Mouse (Mus musculus) adrenal gland, postnatal 4 days (tissue): ENCODE measurements around the gene Ppp5c. TPM values are rescaled to one million over a fixed set of nuclear protein-coding genes. Genes with fewer than 3 reads are reported as not detected.

ENCODE experiments used
- DNase-seq, 2 experiments: peaks; one replicate each; pipeline ENCODE4 v3.0.0; 2021 to 2022; ENCODE audit warnings: low spot score in 2 of 2, mixed read lengths in 2 of 2
- total RNA-seq, 2 experiments: library from RNA; stranded (reverse); gene quantifications; 2 replicates each; pipeline ENCODE4 v1.2.3; 2021

The Ppp5c gene
- total RNA-seq, 2 experiments from 2014 or later, result 91.5 to 102 TPM

DNA sequence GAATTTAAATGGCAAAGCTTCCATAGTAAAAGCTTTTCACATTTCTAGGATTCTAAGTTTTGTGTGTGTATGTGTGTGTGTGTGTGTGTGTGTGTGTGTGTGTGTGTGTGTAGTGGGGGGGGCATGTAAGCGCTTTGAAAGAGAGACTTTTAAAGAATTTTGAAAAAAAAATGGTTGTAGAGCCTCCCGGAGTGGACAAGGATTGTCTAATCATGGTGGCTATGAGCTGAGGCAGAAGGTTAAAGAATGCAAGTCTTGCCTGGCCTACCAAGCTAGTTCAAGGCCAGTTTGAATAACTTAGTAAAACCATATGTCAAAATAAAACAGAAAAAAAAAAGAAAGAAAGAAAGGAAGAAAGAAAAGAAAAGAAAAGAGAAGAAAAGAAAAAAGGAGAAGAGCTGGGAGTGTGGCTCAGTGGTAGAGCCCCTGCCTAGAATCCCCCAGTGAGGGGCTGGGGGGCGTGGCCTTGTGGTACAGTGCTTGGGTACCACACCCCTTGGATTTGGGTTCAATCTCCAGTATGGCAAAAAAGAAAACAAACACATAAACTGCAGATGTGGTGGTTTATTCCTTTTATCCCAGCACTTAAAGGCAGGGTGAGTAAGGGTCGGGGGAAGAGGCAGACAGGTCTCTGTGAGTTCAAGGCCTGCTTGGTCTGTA is 27.7 kb upstream of the Ppp5c start:
- no peak for DNase-seq

DNA sequence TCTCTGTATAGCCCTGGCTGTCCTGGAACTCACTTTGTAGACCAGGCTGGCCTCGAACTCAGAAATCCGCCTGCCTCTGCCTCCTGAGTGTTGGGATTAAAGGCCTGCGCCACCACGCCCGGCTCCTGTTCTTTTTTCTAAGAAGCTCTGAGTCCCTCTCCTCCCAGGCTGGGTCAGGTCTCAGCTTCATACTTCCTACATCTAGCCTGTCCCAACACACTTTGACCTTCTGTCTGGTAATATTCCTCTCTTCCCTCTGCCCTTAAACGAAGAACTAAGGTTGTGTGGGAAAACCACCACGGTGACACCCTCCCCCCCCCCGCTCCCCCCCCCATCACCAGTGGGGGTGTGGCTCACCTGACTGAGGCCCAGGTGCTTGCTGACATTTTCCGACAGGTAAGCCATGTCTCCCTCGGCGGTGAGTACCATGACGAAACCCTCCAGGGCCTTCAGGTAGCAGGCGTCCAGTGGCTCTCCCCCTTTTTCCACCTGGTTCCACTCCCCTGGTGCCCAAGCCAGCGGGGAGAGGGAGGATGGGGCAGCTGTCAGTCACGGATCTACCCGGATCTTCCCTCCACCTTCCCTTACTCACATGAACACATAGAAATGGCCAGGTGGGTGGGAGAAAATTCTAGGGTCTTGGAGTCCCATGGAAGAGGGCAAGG is 26.7 kb upstream of the Ppp5c start:
- no peak for DNase-seq

DNA sequence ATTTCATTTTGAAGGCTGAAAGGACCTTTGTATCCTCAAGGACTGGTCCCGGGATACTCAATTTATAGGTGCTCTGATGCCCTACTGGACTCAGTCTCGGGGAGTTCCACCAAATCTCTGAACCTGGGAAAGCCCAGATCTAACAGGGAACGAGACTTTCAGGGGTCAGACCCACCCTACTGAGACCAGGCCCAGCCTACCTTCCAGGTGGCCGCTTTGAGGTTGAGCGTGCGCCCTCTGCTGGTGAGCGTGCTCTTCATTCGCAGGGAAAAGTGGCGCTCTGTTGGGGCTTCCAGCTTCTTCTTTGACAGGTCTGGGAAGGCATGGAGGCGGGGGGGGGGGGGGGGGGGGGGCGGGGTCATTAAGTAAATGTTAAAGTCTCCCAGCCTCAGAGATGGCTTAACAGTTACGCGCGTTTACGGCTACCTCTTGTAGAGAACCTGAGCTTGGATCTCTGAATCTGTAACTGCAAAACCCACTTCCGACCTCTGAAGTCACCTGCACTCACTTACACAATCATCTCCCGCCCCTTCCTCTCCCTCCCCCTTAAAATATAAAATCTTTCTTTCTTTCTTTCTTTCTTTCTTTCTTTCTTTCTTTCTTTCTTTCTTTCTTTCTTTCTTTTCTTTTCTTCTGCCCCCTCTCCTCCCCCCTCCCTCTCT is 23.3 kb upstream of the Ppp5c start:
- DNase-seq, result no peak

DNA sequence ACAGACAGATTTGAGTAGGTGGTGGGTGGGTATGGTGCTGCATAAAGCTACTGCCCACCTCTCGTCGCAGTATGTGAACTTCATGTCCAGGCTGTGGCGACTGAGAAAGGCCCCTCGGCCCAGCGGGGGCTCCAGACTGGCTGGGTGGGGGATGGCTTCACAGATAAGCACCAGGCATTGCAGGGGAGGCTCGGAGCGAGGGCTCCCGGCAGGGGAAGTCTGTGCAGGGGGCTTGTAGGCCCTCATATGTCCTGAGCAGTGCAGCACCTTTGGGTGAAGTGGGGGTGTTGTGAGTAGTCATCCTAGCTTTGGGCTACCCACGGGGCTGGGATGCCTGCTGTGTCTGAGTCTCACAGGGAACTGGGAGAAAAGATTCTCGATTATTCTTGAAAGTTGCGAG is 22.8 kb upstream of the Ppp5c start:
- DNase-seq, result no peak

DNA sequence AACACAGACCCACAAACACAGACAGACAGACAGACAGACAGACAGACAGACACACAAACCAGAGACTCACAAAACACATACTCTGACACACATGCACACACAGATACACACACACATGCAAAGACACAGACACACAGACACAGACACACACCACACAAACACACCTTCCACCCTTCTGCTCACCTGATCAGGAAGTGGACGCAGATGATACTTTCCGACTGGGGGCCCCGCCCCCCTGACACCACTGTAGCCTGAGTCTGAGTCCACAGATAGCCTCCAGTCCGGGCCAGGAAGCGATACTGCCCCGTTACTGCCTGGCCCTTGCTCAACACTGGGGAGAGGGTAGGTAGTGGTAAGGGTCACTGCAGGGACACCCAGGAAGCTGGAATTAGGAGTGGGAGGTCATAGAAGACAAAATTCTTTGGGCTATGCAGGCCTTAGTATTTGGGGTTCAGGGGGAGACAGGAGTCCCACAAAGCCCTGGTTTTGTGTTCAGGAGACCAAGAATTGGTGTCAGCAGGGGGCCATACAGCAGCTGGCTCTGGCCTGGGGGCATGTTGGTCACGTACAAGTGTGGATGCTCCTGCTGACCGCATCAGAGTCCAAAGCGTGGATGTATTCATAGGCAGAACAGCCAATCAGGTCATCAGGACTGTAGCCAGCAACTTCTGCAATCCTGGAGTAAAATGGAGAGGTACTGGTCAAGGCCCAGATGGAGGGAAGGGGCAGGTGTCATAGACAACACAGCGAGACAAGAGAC is 20.9 kb upstream of the Ppp5c start:
- no peak for DNase-seq

GRCm38 (mm10) chr7:17047041-17047682 is 19.4 kb upstream of the Ppp5c start:
- DNase-seq, result no peak

DNA sequence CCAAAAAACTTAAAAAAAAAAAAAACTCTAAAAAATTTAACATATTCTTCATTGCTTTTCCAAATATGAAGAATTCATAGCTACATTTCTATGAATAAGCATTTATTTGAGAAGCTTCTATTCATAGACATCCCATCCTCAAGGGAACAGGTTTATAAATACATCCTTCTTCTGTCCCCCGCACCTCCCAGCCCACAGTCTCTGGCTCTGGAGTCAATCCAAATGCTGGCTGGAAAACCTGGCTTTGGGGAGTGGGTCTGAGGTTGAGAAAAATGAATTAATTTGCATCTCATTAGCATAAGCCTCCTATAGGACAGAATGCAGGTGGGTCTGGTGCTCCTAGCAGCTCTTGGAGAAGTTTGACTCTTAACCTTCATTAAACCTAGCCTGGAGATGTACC is 18.0 kb upstream of the Ppp5c start:
- no peak for DNase-seq

DNA sequence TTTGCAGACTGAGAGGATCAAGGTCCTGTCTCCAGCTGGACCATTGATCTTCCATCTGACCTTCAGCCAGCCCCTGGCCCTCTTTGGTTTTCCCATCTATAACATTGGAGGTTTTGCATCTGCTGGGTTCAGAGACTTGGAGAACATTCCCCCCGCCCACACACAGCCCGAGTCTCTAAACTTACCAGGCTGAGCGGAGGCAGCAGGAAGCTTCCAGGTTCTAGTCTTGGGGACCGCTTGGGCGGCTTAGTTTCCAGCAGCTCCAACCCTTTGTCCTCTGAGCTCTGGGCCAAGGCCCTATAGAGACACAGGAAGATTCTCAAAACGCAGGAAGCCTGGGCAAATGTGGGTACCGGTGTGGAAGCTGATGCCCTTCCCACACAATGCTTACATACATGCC is 11.6 kb upstream of the Ppp5c start:
- DNase-seq, result no peak

DNA sequence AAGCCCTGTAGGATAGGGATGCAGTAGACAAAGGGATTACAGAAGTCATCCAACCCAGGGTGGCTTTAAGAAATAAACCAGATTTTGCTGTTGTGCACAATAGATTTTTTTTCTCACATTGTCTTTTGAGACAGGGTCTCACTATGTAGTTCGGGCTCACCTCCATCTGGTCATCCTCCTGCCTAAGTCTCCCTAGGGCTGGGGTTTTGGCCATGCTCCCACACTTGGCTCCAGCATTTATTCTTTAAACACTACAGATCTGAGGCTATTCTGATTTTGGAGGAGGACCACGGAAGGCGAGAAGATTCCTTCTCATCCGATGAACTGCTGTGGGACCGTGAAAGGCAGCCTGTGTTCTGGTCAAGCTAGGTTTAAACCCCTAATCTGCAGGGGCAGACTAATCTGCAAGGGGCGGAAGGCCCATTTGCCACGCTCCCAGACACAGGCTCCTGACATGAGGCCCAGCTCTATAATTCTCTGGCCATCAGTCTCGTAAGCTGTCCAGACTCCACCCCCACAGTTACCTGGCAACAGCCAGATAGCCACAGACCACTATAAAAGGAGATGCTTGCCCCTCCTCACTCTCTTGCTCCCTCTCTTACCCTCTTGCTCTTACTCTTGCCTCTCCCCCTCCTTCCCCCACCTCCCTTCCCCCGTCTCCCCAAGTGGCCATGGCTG is 10.4 kb upstream of the Ppp5c start:
- DNase-seq, result no peak

- DNase-seq, result no peak
These were observed 2.5 kb upstream of the Ppp5c start for GRCm38 (mm10) chr7:17030239-17030638.

GRCm38 (mm10) chr7:17028923-17029322 is 1.2 kb upstream of the Ppp5c start:
- DNase-seq, result no peak

DNA sequence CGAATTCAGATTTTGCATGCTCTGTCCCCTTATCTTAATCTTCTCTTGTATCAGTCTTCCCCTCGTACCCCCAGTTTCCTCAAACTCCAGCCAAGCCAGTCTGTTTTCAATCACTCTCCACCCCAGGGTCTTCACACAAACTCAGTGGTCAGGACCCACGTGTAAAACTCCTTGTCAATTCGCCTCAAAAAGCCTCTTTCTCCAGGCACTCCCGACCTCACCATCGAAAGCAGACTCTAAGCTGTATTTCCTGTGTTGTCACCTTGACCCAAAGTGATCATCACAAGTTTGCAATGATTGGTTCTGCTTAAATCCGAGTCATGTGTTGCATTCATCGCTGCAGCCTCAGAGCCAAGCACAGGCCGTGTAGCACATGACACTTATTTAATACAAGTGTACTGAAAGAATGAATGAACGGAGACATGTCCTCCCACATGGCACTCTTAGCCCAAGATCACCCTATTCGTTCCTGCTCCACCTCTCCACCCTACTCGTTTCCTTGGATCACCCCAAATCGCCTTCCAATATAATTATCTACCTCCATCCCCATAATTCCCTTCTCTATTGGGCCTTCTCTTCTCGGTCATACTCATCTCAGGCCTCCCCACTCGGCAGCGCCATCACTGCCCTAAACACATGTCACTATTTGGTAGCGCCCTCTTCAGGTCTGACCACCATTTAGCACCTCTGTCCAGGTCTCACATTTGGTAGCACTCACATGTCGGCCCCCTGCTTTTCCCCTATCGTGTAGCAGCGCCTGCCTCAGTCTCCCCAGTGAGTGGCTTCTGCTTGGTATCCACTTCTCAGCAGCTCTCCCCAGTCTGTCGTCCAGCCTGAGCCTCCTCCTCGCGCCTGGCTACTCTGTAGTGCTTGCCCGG is 775 bp downstream of the Ppp5c start:
- no peak for DNase-seq

- DNase-seq, result no peak
These were observed 1.7 kb downstream of the Ppp5c start for GRCm38 (mm10) chr7:17025896-17026622.

- DNase-seq, result no peak
These were observed 2.2 kb downstream of the Ppp5c start for GRCm38 (mm10) chr7:17025505-17025894.

DNA sequence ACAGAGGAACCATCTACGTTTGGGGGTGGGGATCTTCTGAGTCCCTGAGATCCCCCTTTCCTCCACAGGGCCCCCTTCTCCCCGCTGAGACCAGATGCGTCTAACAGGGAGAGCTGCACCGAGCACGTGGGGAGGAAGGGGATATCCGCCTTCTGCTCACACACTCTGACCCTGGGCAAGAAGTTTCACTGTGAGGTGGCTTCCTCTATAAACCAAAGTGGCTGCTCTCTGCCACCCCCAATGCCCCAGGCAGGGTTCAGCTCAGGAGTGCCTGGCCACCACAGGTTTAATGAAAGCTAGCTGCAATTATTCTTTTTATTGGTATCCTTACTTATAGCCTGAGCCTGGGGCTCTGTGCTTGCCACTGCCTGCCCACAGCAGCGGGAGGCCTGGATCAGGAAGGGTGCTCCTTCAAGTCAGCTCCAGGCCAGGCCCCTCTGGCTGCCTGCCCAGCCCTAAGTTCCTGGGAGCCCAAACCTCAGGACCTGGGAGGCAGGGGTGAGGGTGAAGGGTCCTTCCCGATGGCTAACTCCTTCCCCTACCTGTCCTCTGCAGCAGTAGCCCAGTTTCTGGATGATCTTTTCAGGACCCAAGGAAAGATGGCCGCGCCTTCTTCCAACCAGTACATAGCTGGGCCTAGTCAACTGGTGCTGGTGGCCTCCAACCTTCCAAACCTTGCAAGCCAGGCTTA is 2.8 kb downstream of the Ppp5c start:
- DNase-seq, result no peak

DNA sequence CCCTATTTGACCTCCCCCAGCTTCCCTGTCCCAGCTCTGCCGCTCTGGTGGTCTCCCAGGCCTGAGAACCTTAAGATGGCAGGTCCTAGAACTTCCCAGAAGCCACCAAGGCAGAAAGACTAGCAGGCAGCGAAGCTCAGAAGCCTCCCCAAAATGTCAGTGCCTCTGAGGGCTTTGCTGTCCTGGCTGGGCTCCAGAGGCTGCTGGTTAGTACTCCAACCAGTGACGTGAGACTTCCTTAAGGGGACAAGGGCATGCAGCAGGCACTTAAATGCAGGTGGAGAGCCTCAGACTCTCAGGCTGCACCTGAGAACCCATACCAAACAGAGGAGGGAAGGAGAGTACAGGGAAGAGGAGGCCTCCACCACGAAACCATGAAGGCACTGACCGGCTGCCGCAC is 3.6 kb downstream of the Ppp5c start:
- DNase-seq, result no peak

GRCm38 (mm10) chr7:17023701-17024100 is 4.0 kb downstream of the Ppp5c start:
- DNase-seq, result no peak

DNA sequence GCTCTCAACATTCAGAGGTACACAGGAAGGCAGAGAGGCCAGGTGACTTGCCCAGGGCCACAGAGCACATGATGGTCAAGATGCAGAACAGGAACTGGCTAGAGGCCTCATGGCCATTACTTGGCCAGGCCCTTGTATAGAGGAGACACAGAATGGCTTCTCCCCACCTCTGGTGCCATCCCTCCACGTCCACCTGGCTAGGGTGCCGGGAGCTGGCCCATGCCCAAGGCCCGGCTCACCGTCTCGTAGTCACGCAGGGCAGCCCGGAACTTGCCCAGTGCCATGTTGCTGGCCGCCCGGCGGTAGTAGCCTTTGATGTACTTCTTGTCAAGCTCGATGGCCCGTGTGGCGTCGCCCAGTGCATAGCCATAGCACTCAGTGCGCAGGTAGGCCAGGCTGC is 5.5 kb downstream of the Ppp5c start:
- DNase-seq, result no peak
